Mouse (Mus musculus): ENCODE data around the gene Upk3b. TPM values are rescaled to one million over a fixed set of nuclear protein-coding genes. Genes with fewer than 3 reads are reported as not detected.

Gene Upk3b
- total RNA-seq (2014; rRNA removed) = 0.19 TPM in 1 of 2 replicates, not detected in the other
- not detected in 2 replicates for polyA plus RNA-seq (2015; fragmentation: Nextera tagmentation; extraction: Ambion mirVana)

DNA sequence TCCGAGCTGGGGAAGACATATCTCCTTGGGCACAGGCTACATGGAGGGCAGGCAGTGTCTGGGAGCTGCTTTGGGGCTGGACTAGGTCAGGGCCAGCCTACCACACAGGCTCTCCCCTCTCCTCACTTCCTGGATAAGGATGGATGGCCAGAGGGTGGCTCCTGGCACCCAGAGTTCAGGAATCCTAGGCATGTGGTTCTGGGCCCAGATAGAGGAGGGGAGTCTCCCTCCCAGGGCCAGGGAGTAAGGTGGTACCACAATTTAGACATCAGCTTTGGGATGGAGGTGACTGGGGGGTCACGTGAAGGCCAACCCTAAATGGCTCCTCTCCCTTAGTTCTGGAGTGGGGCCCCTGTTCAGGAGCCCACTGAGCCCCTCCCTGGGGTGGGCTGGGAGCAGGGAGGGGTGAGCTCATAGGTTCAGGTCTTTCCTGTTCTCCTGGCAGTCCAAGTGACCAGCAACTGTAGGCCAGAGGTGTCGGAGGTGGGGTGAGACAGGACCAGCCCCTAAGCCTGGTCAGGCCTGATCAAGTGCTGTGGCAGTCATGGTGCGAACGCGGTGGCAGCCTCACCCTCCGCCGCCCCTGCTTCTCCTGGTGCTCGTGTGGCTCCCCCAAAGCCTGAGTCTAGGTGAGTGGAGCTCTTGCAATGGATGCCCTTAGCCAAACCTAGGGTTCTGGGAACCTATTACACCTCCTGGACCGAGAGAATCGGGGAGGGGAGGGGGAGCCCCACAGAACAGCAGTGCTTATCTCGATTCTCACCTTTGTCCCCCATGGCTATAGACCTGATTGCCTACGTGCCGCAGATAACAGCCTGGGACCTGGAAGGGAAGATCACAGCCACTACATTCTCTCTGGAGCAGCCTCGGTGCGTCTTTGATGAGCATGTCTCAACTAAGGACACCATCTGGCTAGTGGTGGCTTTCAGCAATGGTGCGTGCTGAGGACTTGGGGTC, at the start of gene Upk3b:
Gene Upk3b (plus strand): TSS at position 239 of the 957 bp plus-strand sequence.
- no peak for DNase-seq
- no peak within 1 kb of the TSS for H3K27ac ChIP-seq (ENCODE audit: low read depth, low read length)
- 87% methylated on average over 17 of the region's 17 CpGs for WGBS
- no peak for TF ChIP-seq CTCF (IDR thresholded peaks at IDR 0.05; ENCODE audit: low read depth)
- H3K4me1 ChIP-seq (ENCODE audit: insufficient read depth) = no peaks in the 10 kb centered on the region
- no peak for ATAC-seq
- H3K36me3 ChIP-seq (ENCODE audit: insufficient read depth) = no peaks in the 10 kb centered on the region
- no peak within 1 kb of the TSS for H3K4me3 ChIP-seq (ENCODE audit: low read depth, low read length)
- H3K9ac ChIP-seq = no peak within 1 kb of the TSS
- no peak within 1 kb of the TSS for H3K4me2 ChIP-seq (ENCODE audit: low read depth)
- H3K9me3 ChIP-seq (ENCODE audit: low read length) = no peaks in the 10 kb centered on the region
- H3K27me3 ChIP-seq (ENCODE audit: insufficient read depth, low read length) = no peaks in the 10 kb centered on the region

DNA sequence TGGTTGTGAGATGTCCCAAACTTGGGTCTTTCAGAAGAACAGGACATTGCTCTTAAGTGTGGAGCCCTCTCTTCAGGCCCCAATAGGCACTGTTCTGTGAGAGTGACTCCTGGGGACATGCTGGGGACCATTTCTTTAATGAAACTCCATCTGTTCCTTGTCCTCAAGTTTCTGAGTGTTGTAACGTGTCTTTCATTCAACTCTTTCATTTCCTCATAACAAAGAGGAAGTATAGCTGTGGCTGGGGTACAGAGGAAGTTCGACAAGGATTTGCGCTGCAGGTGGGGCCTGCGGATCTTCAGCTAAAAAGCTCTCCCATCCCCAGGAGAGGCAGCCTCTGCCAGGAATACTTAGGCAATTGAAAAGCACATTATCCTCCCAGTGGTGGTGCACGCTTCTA, 47.7 kb upstream of the Upk3b start:
- no peak for TF ChIP-seq CTCF (IDR thresholded peaks at IDR 0.05; ENCODE audit: low read depth)
- H3K9ac ChIP-seq = no peak overlapping the region
- H3K27ac ChIP-seq (ENCODE audit: low read depth, low read length) = no peak overlapping the region
- DNase-seq (no peak), ATAC-seq (no peak)
- 67% methylated on average over 5 of the region's 5 CpGs for WGBS
- 0 out of 2 replicates have a peak, but pooled peaks cover 3% of the 10 kb centered on the region for H3K4me1 ChIP-seq (ENCODE audit: insufficient read depth)
- no peaks in the 10 kb centered on the region for H3K27me3 ChIP-seq (ENCODE audit: insufficient read depth, low read length)
- H3K36me3 ChIP-seq (ENCODE audit: insufficient read depth) = no peaks in the 10 kb centered on the region
- H3K4me2 ChIP-seq (ENCODE audit: low read depth) = no peak overlapping the region
- H3K9me3 ChIP-seq (ENCODE audit: low read length) = no peaks in the 10 kb centered on the region
- no peak overlapping the region for H3K4me3 ChIP-seq (ENCODE audit: low read depth, low read length)

DNA sequence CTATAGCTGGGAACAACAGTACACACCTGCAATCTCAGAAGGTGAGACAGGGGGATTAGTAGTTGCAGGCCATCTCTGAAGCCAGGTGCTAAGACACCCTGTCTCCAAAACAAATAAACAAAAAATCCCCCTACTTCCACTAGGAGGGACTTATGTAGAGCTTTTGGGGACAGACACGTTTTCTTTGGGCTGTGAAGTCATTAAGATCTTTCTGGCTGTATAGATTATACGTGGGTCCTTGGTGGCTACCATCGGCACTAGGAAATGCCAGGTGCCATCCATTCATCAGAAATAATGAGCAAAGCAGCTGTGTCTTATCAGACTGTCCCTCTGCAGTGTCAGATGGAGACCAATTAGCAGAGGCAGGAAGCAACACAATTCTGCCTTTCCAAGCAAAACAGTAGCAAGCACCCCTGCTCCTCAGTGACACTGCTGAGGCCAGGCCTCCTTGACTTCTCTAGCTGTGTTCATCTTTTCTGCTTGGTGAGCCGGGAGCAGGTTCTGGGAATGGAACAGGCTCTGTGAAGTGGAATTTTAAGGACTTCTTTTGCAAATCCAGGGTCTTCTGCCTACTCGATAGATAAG, 44.8 kb upstream of the Upk3b start:
- no peak for ATAC-seq

DNA sequence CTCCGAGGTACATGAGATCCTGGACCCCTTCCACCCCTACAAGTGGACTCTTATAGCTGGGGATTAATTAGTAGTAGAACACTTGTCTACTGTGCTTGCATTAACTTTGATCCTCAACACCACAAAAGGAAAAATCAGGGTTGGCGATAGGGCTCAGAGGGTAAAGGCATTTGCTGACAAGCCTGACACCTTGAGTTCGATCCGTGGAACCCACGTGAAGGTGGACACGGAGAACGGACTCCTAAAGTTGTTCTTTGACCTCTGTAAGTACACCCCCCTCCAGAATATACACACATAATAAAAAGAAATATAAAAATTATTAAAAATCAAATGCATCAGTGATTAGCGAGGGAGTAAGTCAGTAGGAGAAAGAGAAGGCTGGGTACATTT, 44.0 kb upstream of the Upk3b start:
- ATAC-seq (no peak), DNase-seq (no peak)
- no peak for TF ChIP-seq CTCF (IDR thresholded peaks at IDR 0.05; ENCODE audit: low read depth)
- peaks cover 25% of the 10 kb centered on the region for H3K36me3 ChIP-seq (ENCODE audit: insufficient read depth)
- peak overlapping the region; percentile 77; the same call in 1 of the 2 replicates for H3K4me3 ChIP-seq (ENCODE audit: low read depth, low read length)
- H3K4me1 ChIP-seq (ENCODE audit: insufficient read depth) = 0 out of 2 replicates have a peak, but pooled peaks cover 6% of the 10 kb centered on the region
- no peaks in the 10 kb centered on the region for H3K27me3 ChIP-seq (ENCODE audit: insufficient read depth, low read length)
- no peaks in the 10 kb centered on the region for H3K9me3 ChIP-seq (ENCODE audit: low read length)
- no peak overlapping the region for H3K4me2 ChIP-seq (ENCODE audit: low read depth)
- H3K9ac ChIP-seq = peak overlapping the region; percentile 81; the same call in 1 of the 2 replicates
- no peak overlapping the region for H3K27ac ChIP-seq (ENCODE audit: low read depth, low read length)
- WGBS = 59% methylated on average over 8 of the region's 8 CpGs

More for the DNA sequence above, 44.8 kb upstream of the Upk3b start:
- Histone ChIP-seq H3K4me3 (ENCODE audit: low read depth, low read length) (no peak overlapping the region), H3K36me3 (ENCODE audit: insufficient read depth) (peaks cover 17% of the 10 kb centered on the region), H3K27me3 (ENCODE audit: insufficient read depth, low read length) (no peaks in the 10 kb centered on the region), H3K9me3 (ENCODE audit: low read length) (no peaks in the 10 kb centered on the region), H3K27ac (ENCODE audit: low read depth, low read length) (no peak overlapping the region), H3K9ac (no peak overlapping the region), H3K4me1 (ENCODE audit: insufficient read depth) (0 out of 2 replicates have a peak, but pooled peaks cover 6% of the 10 kb centered on the region), H3K4me2 (ENCODE audit: low read depth) (no peak overlapping the region)
- DNase-seq = no peak
- WGBS = 65% methylated on average over 5 of the region's 5 CpGs
- no peak for TF ChIP-seq CTCF (IDR thresholded peaks at IDR 0.05; ENCODE audit: low read depth)

DNA sequence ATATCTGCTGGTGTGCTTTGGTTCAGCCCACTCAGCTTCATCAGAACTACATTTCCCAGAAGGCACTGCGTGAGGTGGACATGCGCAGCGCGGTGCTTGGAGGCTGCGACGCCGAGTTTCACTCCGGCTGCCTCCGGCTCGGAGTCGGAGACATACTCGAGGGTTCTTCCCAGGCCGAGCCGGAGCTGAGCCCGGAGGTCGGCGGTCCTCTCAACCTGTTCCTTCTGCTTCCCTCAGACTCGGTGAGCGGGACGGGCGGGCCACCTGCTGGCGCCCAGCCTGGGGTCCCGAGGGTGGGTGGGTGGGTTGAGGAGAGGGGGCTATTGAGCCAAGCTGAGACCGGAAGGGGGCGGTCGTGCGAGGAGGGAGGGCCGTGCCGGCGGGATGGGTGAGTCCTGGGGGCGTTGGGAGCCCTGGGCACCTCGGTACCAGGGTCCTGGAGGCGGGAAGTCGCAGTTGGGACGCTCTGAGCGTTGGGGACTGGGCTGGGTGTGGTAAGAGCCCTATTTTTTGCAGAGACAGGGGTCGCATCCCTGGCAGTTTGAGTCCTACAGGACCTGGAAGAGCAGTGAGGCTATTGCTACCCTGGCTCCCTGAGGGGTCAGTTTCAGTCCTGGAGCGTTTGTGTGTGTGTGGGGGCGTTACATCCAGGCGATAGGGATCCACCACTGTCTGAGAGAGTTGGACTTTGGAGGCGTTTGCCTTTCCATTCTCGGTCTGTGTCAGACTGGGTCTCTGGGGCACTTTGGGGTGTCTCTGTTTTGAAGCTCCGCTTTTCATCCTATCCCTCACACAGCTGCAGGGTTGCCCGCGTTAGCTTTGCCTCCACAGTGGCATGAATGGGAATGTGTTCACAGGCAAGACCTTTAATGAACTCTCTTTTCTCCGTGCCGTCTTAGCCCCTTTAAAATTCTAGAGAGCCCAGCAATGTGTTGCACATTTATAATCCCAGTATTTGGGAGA, 43.3 kb upstream of the Upk3b start, which contains the start of gene Dtx2:
Gene Dtx2 (plus strand): TSS at position 76 of the 963 bp plus-strand sequence.
- WGBS = 1% methylated on average over 47 of the region's 47 CpGs
- H3K4me2 ChIP-seq (ENCODE audit: low read depth) = peak within 1 kb of the TSS; percentile 65
- no peaks in the 10 kb centered on the region for H3K9me3 ChIP-seq (ENCODE audit: low read length)
- H3K27me3 ChIP-seq (ENCODE audit: insufficient read depth, low read length) = no peaks in the 10 kb centered on the region
- peak within 1 kb of the TSS; percentile 81 for H3K9ac ChIP-seq
- H3K27ac ChIP-seq (ENCODE audit: low read depth, low read length) = peak within 1 kb of the TSS; percentile 91
- peak; percentile 98 for ATAC-seq
- 0 out of 2 replicates have a peak, but pooled peaks cover 6% of the 10 kb centered on the region for H3K4me1 ChIP-seq (ENCODE audit: insufficient read depth)
- peak; percentile 96 for DNase-seq
- TF ChIP-seq CTCF (IDR thresholded peaks at IDR 0.05; ENCODE audit: low read depth) = peak; percentile 50
- H3K4me3 ChIP-seq (ENCODE audit: low read depth, low read length) = peak within 1 kb of the TSS; percentile 77
- peaks cover 29% of the 10 kb centered on the region for H3K36me3 ChIP-seq (ENCODE audit: insufficient read depth)

DNA sequence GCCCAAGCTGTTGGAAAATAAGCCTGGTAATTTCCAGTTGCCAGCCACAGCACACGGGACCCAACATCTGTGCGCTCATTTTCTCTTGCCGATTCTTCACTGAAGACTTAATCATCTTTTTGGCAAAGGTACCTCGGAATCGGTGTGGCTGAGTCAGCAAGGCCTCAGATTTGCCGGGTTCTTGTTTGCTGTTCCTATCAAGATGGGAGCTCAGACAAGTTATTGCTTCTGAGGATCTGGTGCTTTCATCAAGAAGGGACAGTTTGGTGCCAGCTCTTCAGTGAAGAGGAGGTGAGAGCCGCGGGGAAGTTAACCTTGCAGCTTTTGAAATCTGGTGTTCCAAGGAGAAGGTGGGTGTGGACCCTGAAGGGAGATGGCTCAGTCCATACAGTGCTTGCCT, 42.1 kb upstream of the Upk3b start:
- peaks cover 29% of the 10 kb centered on the region for H3K36me3 ChIP-seq (ENCODE audit: insufficient read depth)
- WGBS = 88% methylated on average over 8 of the region's 8 CpGs
- H3K27ac ChIP-seq (ENCODE audit: low read depth, low read length) = no peak overlapping the region
- 0 out of 2 replicates have a peak overlapping the region, but pooled peaks have one; percentile 65 for H3K4me2 ChIP-seq (ENCODE audit: low read depth)
- no peak overlapping the region for H3K4me3 ChIP-seq (ENCODE audit: low read depth, low read length)
- TF ChIP-seq CTCF (IDR thresholded peaks at IDR 0.05; ENCODE audit: low read depth) = no peak
- H3K9ac ChIP-seq = no peak overlapping the region
- DNase-seq (no peak), ATAC-seq (no peak)
- no peaks in the 10 kb centered on the region for H3K9me3 ChIP-seq (ENCODE audit: low read length)
- 0 out of 2 replicates have a peak, but pooled peaks cover 6% of the 10 kb centered on the region for H3K4me1 ChIP-seq (ENCODE audit: insufficient read depth)
- H3K27me3 ChIP-seq (ENCODE audit: insufficient read depth, low read length) = no peaks in the 10 kb centered on the region
